Mouse (Mus musculus) c-Kit-positive CD71-negative TER-119-negative erythroid progenitor cells, embryonic 14.5 days (primary cell): ENCODE results near the gene Ube2u.

Experiments
- DNase-seq: peaks from one replicate; pipeline ENCODE4 v3.0.0-alpha.2; 2013; ENCODE audit warnings: low read depth

Ube2u gene

DNA sequence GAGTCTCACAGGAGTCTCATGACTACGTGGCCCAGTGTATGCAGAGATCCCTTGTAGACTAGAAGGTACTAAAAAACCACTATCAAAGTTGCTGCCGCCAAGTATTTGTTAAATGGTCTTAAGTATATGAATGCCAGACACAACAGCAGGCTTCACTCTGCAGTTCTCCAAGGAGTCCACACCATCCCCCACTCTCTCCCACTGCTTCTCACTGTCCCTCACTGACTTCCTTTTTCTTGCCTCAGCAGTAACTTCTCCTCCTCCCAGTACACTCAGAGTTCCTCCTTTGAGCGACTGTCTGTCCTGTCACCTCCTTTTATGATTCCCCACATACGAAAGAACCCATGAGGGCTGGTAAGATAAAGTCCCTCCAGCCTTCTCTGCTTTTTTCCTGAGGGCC, 69.3 kb downstream of the Ube2u start:
- DNase-seq, result peak; percentile 26

DNA sequence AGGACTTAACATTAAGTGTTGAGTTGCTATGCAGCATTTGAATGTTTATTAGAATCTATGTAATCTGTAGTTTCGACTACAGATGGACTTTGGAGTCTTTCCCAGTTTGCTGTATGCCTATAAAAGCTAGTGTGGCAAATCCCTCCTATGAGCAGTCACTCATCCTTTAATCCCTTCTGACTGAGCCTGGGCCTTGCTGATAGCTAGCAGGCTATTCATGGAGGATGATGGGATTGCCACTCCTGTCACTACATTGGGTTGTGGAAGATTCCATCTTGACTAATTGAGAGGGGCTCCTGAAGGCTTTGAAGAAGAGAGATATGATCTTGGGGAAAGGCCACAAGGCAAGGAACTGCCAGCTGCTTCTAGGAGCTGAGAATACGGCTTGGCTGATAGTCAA, 74.6 kb downstream of the Ube2u start:
- DNase-seq, result no peak

DNA sequence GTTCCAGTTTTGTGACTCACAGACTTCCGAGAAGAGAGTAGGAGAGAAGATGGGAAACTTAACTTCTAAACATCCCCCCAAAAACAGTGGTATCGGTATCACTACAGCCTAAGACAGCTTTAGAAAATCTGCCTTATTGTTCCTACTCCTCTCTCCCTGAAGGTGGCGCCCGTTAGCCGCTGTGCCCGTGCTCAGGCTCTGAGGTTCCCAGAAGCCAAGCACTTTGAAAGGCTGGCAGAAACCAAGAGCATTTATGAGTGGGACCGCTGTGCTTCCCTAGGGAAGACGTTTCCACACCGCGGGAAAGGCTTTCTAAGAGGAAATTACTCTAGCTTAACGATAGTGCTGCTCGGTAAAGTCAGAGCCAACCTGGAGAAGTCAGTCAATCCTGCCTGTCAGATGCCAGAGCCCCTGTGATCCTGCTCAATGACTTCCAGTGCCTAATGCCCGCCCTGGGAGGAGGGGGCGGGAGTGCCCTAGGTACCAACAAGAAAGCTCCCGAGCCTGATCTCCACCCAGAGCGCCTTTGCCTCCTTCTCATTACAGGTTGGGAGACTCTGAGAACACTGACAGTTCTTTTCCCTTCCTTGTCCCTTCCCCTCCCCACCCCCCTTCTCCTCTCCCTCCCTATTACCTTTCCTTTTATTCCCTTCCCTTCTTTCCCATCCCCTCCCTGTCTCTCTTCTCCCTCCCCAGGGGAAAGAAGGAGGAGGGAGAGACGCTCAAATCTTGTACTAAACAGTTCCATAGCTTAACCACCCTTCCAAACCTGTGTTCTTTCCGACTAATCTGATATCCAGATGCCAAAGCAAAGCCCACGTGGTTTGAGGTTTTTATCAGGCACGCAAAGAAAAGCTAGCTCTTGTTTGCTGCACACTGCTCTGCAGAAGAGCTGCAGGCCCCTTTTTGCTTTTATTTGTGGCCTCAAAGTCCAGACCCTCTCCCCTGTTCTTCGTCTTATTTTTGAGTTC, 109.9 kb downstream of the Ube2u start:
- DNase-seq, result no peak

DNA sequence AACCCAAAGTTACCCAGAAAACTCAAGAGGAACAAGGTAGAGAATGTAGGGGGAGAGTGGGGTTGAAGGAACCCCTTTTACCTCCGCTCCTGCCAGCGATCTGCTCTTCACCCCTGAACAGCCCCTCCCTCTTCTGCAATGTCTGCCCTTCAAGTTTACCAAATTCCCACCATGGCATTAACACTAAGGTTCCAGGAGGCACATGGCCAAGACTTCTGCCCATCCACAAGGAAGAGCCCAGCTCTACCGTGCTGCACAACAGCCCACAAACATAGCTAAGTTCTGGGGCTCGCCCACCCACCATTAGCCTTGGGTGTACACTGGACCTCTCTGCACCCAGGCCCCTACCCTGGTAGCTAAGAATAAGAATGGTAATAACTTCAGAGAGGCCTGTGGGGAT, 117.1 kb downstream of the Ube2u start:
- no peak for DNase-seq

DNA sequence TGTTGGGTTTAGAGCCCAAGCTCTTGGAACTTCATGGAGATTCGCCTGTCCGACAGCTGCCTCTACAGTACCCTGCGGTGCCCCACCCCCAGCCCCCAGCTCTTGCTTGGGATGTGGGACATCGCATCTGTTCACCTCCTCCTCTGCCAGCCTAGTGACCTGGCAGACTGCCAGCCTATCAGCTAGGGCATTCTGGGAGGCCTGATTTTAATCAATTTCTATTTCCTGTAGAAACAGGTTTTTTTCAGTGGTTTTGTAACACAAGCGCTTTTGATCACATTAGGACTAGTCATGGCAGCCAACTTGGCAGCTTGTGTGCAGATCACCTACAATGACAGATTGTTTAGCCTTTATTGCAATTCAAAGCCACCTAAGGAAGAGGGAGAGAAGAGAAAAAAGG, 118.0 kb downstream of the Ube2u start:
- no peak for DNase-seq

DNA sequence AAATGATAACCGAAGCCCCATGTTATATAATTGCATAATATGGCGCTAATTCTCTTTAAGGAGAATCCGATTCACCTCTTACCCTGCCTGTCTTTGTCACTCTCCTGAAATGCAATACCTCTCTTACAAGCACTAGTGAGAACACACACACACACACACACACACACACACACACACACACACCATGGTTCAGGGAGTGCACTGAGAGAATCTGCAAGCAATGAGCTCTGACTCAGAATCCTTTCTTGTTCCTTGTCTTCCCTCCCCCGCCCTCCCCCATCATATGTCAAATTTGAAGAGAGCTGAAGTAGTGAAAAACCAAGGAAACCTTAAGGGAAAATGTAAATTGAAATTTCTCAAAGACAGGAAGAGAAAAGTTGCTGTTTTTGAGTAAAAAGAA, 118.4 kb downstream of the Ube2u start:
- no peak for DNase-seq
